Mouse (Mus musculus) small intestine, adult 2 months (tissue): Measurements from ENCODE around the gene Cbx5. TPM values are rescaled to one million over a fixed set of nuclear protein-coding genes. Genes with fewer than 3 reads are reported as not detected.

ENCODE experiments used
- H3K27ac ChIP-seq: fragments of 200-500 bp; 2 replicates; pipeline ENCODE4 v1.5.1; 2012; ENCODE audit warnings: low read depth, low read length, control low read depth, inconsistent platforms; ENCODE audit not compliant: insufficient read depth
- H3K27me3 ChIP-seq: fragments of 200-500 bp; 2 replicates; pipeline ENCODE4 v1.6.1; 2012; ENCODE audit warnings: mild to moderate bottlenecking, moderate library complexity, low read length, inconsistent platforms; ENCODE audit not compliant: control insufficient read depth, insufficient read depth
- H3K36me3 ChIP-seq: fragments of 200-500 bp; 2 replicates; pipeline ENCODE4 v1.6.1; 2012; ENCODE audit warnings: mild to moderate bottlenecking, low read length, control low read depth, inconsistent platforms; ENCODE audit not compliant: control insufficient read depth, insufficient read depth
- H3K4me1 ChIP-seq: fragments of 200-500 bp; 2 replicates; pipeline ENCODE4 v1.6.1; 2012; ENCODE audit warnings: low read length, inconsistent platforms, mixed read lengths; ENCODE audit not compliant: control insufficient read depth, insufficient read depth, insufficient read length
- H3K4me3 ChIP-seq: fragments of 200-500 bp; 2 replicates; pipeline ENCODE4 v1.5.1; 2012; ENCODE audit warnings: low read depth, mild to moderate bottlenecking, control low read depth, inconsistent platforms, low read length, moderate library complexity
- CTCF ChIP-seq: fragments of 200-500 bp; IDR thresholded peaks from 2 replicates; pipeline ENCODE4 v1.5.1; 2012; ENCODE audit warnings: low read depth, mild to moderate bottlenecking, control low read depth, inconsistent platforms, low read length, moderate library complexity, mixed read lengths; ENCODE audit not compliant: insufficient replicate concordance, insufficient read length; ENCODE audit errors: extremely low read depth
- POLR2A ChIP-seq: fragments of 200-500 bp; IDR thresholded peaks from 2 replicates; pipeline ENCODE4 v1.6.1; 2012; ENCODE audit warnings: low read depth, mild to moderate bottlenecking, control low read depth, inconsistent platforms, low read length, moderate library complexity
- WGBS: fragments of 180-500 bp; shearing (Covaris S2); methylation state at CpG from one replicate; pipeline ENCODE4 v1.1.7; 2018; 5-methylcytosine and 5-hydroxymethylcytosine counted together
- polyA plus RNA-seq: library from polyadenylated mRNA; depleted of rRNA; stranded (reverse); fragments of >200 nt; gene quantifications from 2 replicates; pipeline ENCODE4 v1.2.3, GENCODE M21; 2012

Cbx5 gene
- polyA plus RNA-seq, 1 experiment = 2.8 TPM

DNA sequence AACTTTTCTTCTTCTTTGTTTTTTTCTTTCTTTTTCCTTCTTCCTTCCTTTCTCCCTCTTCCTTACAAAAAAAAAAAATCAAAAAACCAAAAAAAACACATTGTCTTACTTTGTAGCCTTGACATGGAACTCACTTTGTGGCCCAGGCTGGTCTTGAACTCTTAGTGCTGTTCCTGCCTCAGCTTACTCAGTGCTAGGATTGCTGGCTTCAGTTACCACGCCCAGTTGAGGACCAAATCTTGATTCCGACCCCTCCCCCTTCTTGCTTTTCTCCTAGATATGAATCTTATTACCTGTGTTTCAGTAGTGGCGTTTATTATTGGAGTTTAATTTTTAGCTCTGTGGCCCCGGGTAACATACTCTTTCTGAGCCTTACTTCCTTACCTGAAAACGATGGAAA lies 19.5 kb upstream of the Cbx5 start:
- Histone ChIP-seq H3K27ac (no peak overlapping the region), H3K4me1 (peaks cover 13% of the 10 kb centered on the region), H3K4me3 (no peak overlapping the region), H3K36me3 (no peaks in the 10 kb centered on the region), H3K27me3 (no peaks in the 10 kb centered on the region)
- no peak for TF ChIP-seq CTCF
- TF ChIP-seq POLR2A = no peak
- WGBS = 57% methylated on average over 5 of the region's 5 CpGs

DNA sequence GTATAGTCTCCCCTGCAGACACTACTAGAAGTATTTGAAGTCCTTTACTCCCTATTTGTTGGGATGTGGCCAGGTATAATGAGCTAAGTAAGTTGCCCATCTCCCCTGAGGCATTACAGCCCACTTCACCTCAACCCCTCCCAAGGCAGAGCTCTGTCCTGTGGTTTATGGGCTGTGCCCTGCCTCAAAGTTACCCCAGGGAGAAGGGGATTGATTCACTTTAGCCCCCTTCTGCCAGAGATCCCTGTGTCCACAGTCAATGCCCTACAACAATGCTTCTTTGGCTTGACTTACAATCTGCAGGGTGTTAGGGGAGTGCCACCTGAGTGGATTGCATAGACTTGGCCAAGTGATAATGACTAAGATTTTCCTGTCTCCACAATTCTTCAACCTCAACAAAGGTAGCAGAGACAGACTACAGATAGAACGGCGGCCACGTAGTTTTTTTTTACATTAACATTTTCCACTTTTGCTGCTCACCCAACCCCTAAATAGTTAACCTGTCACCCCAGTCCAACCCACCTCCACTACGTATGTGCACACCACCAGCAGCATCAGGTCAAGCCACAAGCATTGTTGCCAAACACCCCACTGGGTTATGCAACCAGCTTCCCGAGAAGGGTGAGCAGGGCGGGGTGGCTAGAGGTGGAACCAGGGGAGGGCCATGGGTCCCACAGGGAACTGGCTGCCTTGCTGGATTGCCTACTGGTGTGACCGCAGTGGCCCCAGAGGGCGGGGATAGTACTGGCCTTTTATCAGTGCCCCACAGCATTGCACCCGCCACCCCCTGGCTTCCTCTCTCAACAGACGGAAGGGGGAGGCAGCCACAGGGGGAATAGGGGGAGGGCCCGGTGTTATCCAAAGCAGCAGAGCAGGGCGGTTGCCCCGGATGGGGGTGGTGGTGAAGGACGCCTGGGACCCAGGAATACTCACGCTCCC lies 18.4 kb upstream of the Cbx5 start, which contains the start of gene Nfe2:
Nfe2 (minus strand) TSS at position 614 of the 939 bp plus-strand sequence.
- Histone ChIP-seq H3K27me3 (no peaks in the 10 kb centered on the region), H3K27ac (no peak within 1 kb of the TSS), H3K4me3 (peak within 1 kb of the TSS; percentile 31), H3K4me1 (peaks cover 13% of the 10 kb centered on the region), H3K36me3 (no peaks in the 10 kb centered on the region)
- 8% methylated on average over 15 of the region's 15 CpGs for WGBS
- TF ChIP-seq POLR2A (no peak), CTCF (no peak)

DNA sequence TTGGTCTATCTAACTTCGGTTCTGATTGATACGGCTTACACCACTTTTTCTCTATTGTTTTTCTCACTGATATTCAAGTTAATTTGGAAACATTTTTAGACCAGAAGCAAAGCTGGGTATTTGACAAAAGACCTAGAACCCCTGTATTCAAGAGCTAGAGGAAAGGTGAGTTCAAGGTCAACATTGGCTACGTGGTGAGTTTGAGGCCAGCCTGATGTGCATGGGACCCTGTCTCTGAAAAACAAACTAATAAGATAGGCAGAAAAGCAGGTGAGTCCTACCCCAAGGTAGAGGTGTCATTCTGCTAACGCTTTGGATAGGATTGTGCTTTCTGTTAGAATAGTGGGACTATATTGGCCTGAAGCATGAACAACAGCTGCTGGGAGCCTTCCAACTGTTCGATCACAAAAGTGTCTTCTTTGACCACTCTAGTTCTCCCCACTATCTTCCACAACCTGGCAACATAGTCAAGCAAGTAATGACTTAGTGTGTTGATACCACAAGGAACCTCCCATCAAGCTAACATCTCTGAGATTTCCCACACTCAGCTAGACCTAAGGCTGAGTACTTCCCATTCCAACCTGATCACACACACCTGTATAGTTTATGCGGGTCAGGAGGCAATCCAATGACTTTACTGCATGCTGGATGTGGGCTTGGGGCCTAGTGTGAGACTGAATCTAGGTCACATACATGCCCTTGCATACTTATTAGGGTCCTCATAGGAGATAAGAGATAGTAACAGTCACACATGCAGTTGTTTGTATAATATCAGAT lies 16.8 kb upstream of the Cbx5 start:
- TF ChIP-seq POLR2A (no peak), CTCF (no peak)
- peaks cover 13% of the 10 kb centered on the region for H3K4me1 ChIP-seq
- WGBS = 91% methylated on average over 6 of the region's 6 CpGs
- no peaks in the 10 kb centered on the region for H3K27me3 ChIP-seq
- H3K36me3 ChIP-seq = no peaks in the 10 kb centered on the region
- no peak overlapping the region for H3K27ac ChIP-seq
- no peak overlapping the region for H3K4me3 ChIP-seq

DNA sequence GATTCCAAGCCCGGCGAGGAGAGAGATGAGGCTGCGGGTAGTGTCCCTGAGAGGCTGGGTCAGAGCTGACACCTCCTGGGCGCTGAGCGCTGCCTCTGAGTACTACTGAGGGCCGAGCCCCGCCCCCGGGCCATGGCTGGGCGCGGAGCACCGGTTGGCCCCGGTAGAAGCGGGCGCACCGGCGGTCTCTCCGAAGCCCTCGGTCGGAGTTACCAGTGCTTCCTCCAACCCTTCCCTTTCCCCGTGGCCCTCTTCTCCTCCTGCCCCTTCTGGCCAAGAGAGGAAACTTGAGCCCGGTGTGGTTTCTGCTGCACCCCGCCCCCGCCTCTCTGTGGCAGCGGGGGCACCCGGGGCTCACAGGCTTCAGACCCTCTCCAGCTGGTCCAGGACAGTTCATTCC lies 15.6 kb upstream of the Cbx5 start:
- no peaks in the 10 kb centered on the region for H3K27me3 ChIP-seq
- H3K4me1 ChIP-seq = peaks cover 13% of the 10 kb centered on the region
- peak overlapping the region; percentile 52 for H3K4me3 ChIP-seq
- no peak overlapping the region for H3K27ac ChIP-seq
- 1% methylated on average over 25 of the region's 25 CpGs for WGBS
- no peaks in the 10 kb centered on the region for H3K36me3 ChIP-seq
- no peak for TF ChIP-seq CTCF
- no peak for TF ChIP-seq POLR2A

DNA sequence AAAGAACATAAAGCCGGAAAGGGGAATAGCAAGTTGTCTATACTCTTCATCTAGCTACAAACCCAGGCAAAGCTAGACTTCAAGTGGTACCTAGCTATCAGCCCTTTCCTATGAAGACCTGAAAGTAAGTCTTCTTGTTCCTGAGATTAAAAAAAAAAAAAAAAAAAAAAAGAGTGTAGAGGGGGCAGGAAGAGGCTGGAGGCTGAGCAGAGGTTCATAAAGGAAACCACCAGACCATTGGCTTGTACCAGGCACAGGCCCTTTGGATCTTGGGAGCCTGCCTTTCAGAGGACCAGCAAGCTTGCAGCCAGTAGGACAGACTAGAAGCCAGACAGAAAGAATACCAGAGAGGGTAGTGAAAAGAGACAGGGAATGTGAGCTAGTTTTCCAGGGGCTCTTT lies 13.7 kb upstream of the Cbx5 start:
- 96% methylated on average over 1 of the region's 1 CpGs for WGBS
- TF ChIP-seq CTCF (no peak), POLR2A (no peak)
- no peaks in the 10 kb centered on the region for H3K27me3 ChIP-seq
- no peak overlapping the region for H3K27ac ChIP-seq
- H3K36me3 ChIP-seq = peaks cover 8% of the 10 kb centered on the region
- no peak overlapping the region for H3K4me3 ChIP-seq
- H3K4me1 ChIP-seq = peaks cover 11% of the 10 kb centered on the region

DNA sequence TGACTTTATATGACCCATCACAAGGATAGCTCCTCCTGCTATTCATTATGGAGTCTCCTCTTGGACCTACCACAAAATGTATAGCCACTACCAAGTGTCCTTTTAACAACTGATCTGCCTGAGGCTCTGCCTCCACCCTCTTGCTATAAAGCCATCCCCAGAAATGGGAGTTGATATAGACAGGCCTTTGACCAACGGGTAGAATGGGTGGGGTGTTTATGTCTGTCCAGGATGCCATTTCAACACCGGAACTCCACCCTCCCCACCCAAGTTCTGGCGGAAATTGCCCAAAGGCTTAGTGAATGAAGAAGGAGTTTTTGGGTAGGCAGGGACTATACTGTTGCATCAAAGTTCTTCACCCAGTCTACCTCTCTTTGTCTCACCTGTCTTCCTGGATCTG lies 13.0 kb upstream of the Cbx5 start:
- H3K36me3 ChIP-seq = peaks cover 14% of the 10 kb centered on the region
- H3K4me3 ChIP-seq = no peak overlapping the region
- H3K27me3 ChIP-seq = no peaks in the 10 kb centered on the region
- WGBS = 46% methylated on average over 3 of the region's 3 CpGs
- H3K4me1 ChIP-seq = peaks cover 5% of the 10 kb centered on the region
- no peak for TF ChIP-seq POLR2A
- TF ChIP-seq CTCF = no peak
- H3K27ac ChIP-seq = no peak overlapping the region

DNA sequence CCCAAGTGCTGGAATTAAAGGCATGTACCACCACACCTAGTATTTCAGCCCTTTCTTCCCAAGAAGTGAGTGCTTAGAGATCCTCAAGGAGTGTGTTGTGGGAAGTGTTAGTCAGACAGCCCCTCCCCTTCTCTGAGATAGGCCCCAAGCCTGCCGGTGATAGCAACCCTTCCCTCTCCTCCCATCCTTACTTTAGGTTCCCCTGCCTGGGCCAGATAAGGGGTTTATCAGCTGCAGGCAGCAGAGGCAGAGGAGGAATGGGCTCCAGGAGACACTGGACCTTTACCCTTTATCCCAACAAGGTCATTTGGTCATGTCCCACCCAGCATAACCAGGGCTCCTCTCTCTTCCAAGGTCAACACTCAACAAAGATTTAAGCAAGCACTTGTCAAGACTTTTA lies 12.0 kb upstream of the Cbx5 start:
- H3K27ac ChIP-seq = no peak overlapping the region
- no peaks in the 10 kb centered on the region for H3K27me3 ChIP-seq
- H3K4me1 ChIP-seq = peaks cover 4% of the 10 kb centered on the region
- 30% methylated on average over 1 of the region's 1 CpGs for WGBS
- no peak overlapping the region for H3K4me3 ChIP-seq
- peaks cover 25% of the 10 kb centered on the region for H3K36me3 ChIP-seq
- TF ChIP-seq CTCF (no peak), POLR2A (no peak)
